Mouse (Mus musculus) cerebellum, adult 9-11 months (tissue): ENCODE data around the gene Gabrg2.

Source experiments
- DNase-seq: peaks from one replicate; pipeline ENCODE4 v3.0.0; 2022

Gene Gabrg2

DNA sequence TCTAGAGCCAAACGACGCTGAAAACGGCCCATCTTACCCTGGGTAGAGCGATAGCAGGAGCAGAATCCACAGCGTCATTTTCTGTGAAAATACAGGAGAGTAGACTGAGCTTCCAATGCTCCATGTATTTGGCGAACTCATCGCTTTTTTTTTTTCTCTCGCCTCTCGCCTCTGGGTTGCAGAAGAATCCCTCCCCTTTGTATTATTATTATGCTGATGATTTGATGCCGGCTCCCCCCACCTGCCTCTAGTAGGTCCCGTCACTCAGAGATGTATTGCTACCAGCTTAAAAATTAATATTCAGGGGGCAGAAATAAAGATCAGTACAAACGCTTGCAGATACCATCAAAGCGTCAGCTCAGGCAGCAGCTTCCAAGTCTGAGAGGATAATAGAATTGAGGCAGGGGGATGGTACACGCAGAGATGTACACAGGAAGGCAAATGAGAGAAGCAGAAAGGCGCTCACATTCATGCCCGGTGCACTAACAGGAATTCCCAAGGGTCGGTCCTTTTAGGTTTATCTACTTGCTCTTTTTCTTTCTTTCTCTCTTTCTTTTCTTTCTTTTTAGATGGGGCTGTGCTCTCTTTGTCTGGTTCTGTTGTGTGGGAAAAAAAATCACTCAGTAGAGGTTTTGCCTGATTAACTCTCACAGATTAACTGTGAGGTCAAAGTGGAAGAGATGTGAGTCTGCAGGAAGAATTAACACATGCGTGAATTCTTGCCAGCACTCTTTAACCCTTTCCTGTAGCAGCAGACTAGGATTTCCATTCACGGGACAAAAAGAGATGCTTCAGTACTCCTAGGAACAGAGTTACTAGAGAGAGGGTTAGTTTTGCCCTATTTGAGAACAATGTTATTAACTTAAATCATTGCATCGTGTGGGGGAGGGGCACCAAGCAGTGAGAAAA is at the start of gene Gabrg2:
Gene Gabrg2, minus strand, starts transcription at position 668 of the 909 bp plus-strand sequence.
- peak; percentile 53 for DNase-seq

DNA sequence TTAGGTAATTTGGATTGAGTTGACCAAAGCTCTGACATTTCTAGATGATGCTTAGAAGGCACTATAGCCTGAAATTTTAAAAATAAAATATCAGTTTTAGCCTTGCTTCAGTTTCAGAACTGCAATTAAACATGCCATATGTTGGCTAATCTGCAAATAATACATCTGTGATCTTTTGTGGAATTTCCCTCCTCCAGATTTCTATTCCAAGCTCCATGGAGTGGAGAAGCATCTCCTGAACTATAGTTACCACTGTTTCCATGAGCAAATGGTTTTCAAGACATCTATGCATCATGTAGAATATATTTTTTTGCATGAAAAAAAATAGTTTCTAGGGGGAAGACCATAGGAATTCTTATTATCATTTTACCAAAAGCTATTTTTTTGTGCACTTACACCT is 47.5 kb upstream of the Gabrg2 start:
- no peak for DNase-seq

DNA sequence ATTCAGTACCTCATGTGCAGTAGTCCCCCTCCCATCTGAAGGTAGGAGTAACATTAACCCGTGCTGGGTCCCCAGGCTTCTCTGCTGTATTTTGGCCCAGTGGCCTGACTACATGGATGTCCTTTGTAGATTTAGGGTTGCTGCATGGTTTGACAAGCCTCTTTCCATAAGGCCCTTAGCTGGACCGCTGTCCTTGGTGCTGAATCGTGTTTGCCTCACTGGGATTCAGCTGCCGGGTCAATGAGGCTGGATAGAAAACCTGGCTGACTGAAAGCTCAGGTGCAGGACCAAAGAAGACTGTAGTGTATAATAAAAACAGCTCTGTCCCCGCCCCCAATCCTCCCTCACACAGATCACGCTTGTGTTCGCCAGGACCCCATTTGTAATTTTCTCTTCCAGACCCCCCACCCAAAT is 1.2 kb downstream of the Gabrg2 start:
- DNase-seq = peak; percentile 70

DNA sequence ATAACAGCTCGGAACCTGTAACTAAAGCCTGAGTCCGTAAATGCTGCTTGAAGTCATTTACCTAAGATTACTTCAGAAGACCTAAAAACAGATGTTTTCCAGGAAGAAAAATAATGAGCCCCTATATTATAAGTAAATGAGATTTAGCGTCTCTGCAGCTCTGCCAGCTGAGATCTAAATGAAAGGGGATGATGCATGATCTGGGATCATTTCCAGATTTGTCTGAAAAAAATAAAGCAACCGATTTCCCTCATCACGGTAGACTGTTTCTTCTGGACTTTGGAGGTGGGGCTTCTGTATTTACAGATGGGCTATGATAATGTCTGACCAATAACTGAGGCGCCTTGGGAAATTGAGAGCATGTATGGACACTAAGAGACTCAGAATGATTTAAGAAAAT is 20.5 kb downstream of the Gabrg2 start:
- no peak for DNase-seq

DNA sequence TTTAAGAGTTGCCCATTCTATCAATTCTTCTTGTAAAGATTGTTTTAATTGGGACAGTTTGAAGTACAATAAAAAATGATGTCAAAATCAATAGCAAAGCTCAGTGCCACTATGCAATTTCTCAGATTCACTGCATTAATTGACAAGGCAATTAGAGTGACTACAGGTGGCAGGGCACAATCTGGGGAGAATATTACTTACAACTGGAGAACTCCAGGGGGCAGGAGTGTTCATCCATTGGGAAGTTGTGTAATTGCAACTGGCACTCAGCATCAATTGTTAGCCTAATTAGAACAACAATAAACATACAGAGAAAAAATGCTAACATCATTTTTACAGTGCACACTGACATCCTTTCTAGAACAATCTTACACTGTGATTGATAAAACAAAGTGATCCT is 32.1 kb downstream of the Gabrg2 start:
- no peak for DNase-seq

DNA sequence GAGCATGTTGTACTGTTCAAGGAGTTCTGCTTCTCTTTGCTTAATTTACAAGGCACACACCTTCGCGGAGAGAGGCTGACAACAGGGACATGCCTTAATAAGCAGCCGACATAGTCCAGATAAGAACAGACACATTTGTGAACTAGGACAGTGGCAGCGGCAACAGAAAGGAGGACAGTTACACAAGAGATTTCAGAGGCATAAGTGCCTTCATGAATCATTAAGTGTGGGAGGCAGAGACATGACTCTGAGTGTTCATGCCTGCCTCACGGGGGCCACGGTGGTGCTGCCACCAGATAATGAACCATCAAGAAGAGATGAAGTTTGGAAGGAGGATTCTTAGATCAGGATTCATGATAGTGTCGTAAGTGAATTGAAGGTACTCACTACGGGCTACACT is 38.0 kb downstream of the Gabrg2 start:
- DNase-seq = no peak

DNA sequence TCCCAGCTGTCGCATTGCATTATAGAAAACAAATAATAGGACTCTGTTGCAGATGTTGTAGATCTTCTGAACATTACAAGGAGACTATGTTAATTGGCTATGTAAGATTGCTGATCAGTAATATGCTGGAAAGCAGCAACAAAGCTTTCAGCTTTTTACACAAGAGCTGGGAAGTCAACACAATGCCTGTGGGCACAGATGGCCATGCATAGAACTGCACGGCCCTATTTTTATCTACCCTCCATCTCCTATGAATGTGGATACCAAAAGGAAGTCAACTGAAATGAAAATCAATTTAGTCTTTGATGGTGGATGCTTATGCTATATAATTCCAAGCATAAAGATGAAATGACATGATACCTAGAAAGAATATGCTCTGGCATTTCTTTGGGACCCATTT is 47.1 kb downstream of the Gabrg2 start:
- no peak for DNase-seq

DNA sequence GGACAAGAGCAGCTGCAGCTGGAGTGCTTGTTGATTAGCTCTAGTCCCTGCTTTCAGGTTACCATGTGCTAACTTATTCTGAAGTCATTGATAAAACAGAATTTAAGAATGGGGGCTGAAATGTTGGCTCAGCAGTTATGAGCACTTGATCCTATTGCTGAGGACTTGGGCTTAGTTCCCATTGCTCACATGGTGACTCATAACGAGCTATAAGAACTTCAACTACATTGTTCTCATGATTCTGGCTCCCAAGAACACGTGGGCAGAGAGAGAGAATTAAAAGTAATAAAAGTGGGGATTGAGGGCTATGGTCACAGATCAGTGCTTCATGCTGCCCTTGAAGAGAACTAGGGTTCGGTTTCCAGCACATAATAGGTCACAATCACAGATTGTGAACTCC is 48.8 kb downstream of the Gabrg2 start:
- DNase-seq = no peak

DNA sequence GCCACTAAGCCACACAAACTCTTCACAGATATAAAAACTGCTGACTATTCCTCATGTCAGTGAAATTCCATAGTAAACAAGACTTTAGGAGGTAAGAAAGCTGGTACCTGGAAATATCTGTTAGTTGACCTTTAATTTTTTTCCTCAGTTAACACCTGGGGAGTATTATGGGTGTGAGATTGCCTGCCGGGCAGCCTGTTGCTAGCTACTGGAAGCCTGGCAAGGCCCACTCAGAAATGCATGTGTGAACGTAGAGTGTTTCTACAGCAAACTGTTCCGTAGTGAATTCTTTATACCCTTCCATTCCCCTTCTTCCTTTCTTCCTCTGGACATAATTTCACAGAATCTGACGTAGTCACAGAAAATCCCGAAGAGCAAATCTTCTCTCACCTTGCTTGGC is 55.2 kb downstream of the Gabrg2 start:
- peak; percentile 18 for DNase-seq

DNA sequence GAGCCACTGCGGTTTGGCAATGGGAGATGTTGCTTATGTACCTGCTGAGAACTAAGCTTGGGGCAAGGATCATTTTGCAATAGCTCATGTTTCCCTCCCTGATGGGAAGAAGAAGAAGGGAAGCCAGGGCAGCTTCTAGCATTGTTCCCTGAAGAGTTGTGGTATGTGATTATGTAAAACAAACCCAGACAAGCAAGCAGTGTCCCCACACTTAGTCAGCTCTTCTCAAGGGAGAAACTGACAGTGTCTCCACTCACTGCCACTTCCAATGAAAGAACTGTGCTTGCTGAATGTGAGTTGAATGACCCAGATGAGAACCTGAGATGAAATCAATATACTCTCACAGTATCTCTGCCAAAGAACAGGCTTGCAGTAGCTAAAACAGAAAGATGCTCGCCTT is 62.7 kb downstream of the Gabrg2 start:
- no peak for DNase-seq

DNA sequence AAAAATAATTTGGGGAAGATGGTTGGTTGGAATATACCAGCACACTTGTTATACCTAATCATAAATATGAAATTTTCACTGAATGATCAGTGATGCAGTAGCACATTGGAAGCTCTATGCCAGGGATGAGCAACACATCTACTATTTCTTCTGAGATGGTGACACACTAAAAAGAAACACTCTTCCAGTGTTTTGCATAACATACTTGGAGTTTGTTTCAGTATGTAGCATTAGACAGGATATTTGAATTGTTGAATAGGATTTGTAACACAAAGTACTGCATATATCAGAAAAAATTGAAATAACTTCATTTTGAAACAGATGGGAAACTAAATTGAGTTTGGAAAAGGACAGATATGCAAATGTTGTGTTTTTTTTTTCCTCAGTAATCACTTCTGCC is 81.8 kb downstream of the Gabrg2 start:
- no peak for DNase-seq

DNA sequence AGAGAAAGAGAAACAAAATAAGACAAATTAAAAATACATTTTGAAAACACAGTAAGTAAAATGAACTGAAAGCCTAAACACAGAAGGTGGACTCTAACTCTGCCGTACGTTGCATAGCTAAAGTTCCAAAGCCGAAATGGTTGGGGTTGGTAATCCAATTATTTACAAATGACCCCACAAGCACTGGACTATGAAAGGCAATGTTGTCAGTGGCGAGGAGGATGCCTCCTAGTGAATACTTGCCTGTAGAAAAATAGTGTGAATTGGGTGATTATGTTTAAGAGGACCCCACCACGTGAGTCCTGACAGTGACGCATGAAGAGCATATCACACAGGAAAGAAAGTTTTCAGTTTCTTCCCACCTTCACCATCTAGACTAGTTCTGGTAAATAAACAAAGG is 86.6 kb downstream of the Gabrg2 start:
- DNase-seq = no peak

DNA sequence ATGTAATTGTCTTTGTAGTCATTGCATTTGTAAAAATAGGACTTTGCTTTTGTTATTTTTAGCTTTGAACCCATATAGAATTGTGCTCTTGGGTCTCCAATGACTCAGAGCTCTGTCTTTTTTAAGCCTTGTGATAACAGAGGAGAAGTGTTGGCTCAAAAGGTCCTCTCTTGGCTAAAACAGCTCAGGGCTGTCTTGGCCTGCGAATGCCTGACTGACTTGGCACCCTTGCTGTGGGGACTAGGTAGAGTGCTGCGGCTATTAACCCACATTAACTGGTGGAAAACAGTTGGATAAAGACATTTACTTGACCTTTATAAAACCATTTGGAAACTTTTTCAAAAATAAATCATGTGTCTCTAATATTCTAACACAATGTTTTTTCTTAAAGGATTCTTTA is 97.0 kb downstream of the Gabrg2 start:
- no peak for DNase-seq
